Mouse (Mus musculus) small intestine, adult 2 months (tissue): ENCODE measurements at regions not wholly inside any gene's neighbourhood (a gene's known extent, or its start where the extent isn't known, plus 50 kb on each side); places are given as distances from the start of the nearest gene placed in this dataset.

Experiments
- CTCF ChIP-seq: fragments of 200-500 bp; IDR thresholded peaks from 2 replicates; pipeline ENCODE4 v1.5.1; 2012; ENCODE audit warnings: low read depth, mild to moderate bottlenecking, control low read depth, inconsistent platforms, low read length, moderate library complexity, mixed read lengths; ENCODE audit not compliant: insufficient replicate concordance, insufficient read length; ENCODE audit errors: extremely low read depth
- POLR2A ChIP-seq: fragments of 200-500 bp; IDR thresholded peaks from 2 replicates; pipeline ENCODE4 v1.6.1; 2012; ENCODE audit warnings: low read depth, mild to moderate bottlenecking, control low read depth, inconsistent platforms, low read length, moderate library complexity

DNA sequence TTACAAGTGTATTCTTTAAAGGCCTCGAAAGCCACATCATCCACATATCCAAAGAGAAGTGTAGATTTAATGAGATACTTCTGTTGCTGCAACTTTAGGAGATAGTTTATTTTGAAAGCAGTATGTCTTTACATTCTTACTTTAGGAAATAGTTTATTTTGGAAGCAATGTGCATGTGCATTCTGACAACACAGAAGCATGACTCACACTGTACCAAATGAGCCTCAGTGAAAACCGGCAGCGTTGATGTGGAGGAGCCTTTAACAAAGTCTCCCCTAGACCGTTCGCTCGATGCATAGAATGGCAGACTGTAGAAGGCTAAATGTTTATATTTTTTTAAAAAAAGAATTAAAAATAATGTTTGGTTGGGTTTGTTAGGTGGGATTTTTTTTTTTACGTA is 138.1 kb downstream of the Nhlrc3 start:
- TF ChIP-seq POLR2A = no peak
- TF ChIP-seq CTCF = no peak
